Mouse (Mus musculus) hindbrain, embryonic 14.5 days (tissue): ENCODE results near the gene Tbxa2r. TPM values are rescaled to one million over a fixed set of nuclear protein-coding genes. Genes with fewer than 3 reads are reported as not detected.
A peak's percentile ranks its signal among the peaks of the same experiment; 100 is the strongest.

Experiments used
- ATAC-seq: fragments of 200-750 bp; cut with Nextera tagmentation; 2 replicates; pipeline ENCODE4 v1.8.0; 2017; ENCODE audit warnings: moderate number of reproducible peaks, mild to moderate bottlenecking, moderate TSS enrichment, moderate library complexity; ENCODE audit not compliant: low FRiP score
- DNase-seq: peaks from one replicate; pipeline ENCODE4 v3.0.0-alpha.2; 2015; ENCODE audit warnings: low spot score
- H3K27ac ChIP-seq: fragments of 300-500 bp; sonication (generic); 2 replicates; pipeline ENCODE4 v1.5.1; 2014; ENCODE audit warnings: mild to moderate bottlenecking, moderate library complexity
- H3K27me3 ChIP-seq: fragments of 300-500 bp; sonication (generic); 2 replicates; pipeline ENCODE4 v1.6.1; 2014; ENCODE audit warnings: mild to moderate bottlenecking, low read length, mixed read lengths; ENCODE audit not compliant: control insufficient read depth, insufficient read depth
- H3K36me3 ChIP-seq: fragments of 300-500 bp; sonication (generic); replicated peaks from 2 replicates; pipeline ENCODE4 v1.6.1; 2014; ENCODE audit not compliant: control insufficient read depth, insufficient read depth
- H3K4me1 ChIP-seq: fragments of 300-500 bp; sonication (generic); replicated peaks from 2 replicates; pipeline ENCODE4 v1.6.1; 2014; ENCODE audit warnings: antibody characterized with exemption, low read length, mixed read lengths; ENCODE audit not compliant: control insufficient read depth, insufficient read depth
- H3K4me2 ChIP-seq: fragments of 300-500 bp; sonication (generic); replicated peaks from 2 replicates; pipeline ENCODE4 v1.6.1; 2014; ENCODE audit warnings: mild to moderate bottlenecking, moderate library complexity
- H3K4me3 ChIP-seq: fragments of 300-500 bp; sonication (generic); replicated peaks from 2 replicates; pipeline ENCODE4 v1.5.1; 2014; ENCODE audit warnings: mild to moderate bottlenecking, low read length
- H3K9ac ChIP-seq: fragments of 300-500 bp; sonication (generic); 2 replicates; pipeline ENCODE4 v1.6.1; 2014
- H3K9me3 ChIP-seq: fragments of 300-500 bp; sonication (generic); 2 replicates; pipeline ENCODE4 v1.6.1; 2016; ENCODE audit warnings: low read length; ENCODE audit not compliant: control insufficient read depth
- WGBS: fragments of 180-500 bp; shearing (Covaris S2); extraction: QIAGEN DNeasy Blood & Tissue Kit; methylation state at CpG from one replicate; pipeline ENCODE4 v1.1.7; 2014; 5-methylcytosine and 5-hydroxymethylcytosine counted together
- polyA plus RNA-seq: library from polyadenylated mRNA; unstranded; fragments of >200 nt; fragmentation: Nextera tagmentation; extraction: Ambion mirVana; gene quantifications from 2 replicates; pipeline ENCODE4 v1.2.1, GENCODE M21; 2014

Tbxa2r gene
- polyA plus RNA-seq, 1 experiment from 2014 or later, result 5.4 TPM

GRCm38 (mm10) chr10:81304597-81305238, 23.8 kb upstream of the Tbxa2r start:
- H3K9ac ChIP-seq, result no peak overlapping the region
- H3K27me3 ChIP-seq, result no peaks in the 10 kb centered on the region
- no peak for DNase-seq
- H3K9me3 ChIP-seq, result no peaks in the 10 kb centered on the region
- H3K36me3 ChIP-seq, result peaks cover 42% of the 10 kb centered on the region
- H3K27ac ChIP-seq, result no peak overlapping the region
- WGBS, result 28% methylated on average over 6 of the region's 9 CpGs
- ATAC-seq, result no peak
- no peaks in the 10 kb centered on the region; the same call in 1 of the 2 replicates for H3K4me1 ChIP-seq
- H3K4me2 ChIP-seq, result no peak overlapping the region
- no peak overlapping the region for H3K4me3 ChIP-seq

GRCm38 (mm10) chr10:81305663-81306062, 22.9 kb upstream of the Tbxa2r start:
- Histone ChIP-seq H3K27me3 (no peaks in the 10 kb centered on the region), H3K4me1 (no peaks in the 10 kb centered on the region; the same call in 1 of the 2 replicates), H3K9ac (no peak overlapping the region), H3K36me3 (peaks cover 52% of the 10 kb centered on the region), H3K9me3 (no peaks in the 10 kb centered on the region), H3K4me3 (no peak overlapping the region), H3K27ac (no peak overlapping the region), H3K4me2 (no peak overlapping the region)
- no peak for ATAC-seq
- WGBS, result 93% methylated on average over 14 of the region's 14 CpGs
- DNase-seq, result no peak

- H3K4me1 ChIP-seq, result no peaks in the 10 kb centered on the region; the same call in 1 of the 2 replicates
- H3K9me3 ChIP-seq, result no peaks in the 10 kb centered on the region
- 94% methylated on average over 12 of the region's 12 CpGs for WGBS
- H3K4me3 ChIP-seq, result no peak overlapping the region
- no peak overlapping the region for H3K9ac ChIP-seq
- H3K36me3 ChIP-seq, result peaks cover 58% of the 10 kb centered on the region
- no peaks in the 10 kb centered on the region for H3K27me3 ChIP-seq
- ATAC-seq (no peak), DNase-seq (no peak)
- no peak overlapping the region for H3K27ac ChIP-seq
- H3K4me2 ChIP-seq, result no peak overlapping the region
Measured at GRCm38 (mm10) chr10:81306173-81306668, 22.3 kb upstream of the Tbxa2r start.

- Histone ChIP-seq H3K4me3 (no peak overlapping the region), H3K4me2 (no peak overlapping the region), H3K27ac (no peak overlapping the region), H3K4me1 (no peaks in the 10 kb centered on the region; the same call in 1 of the 2 replicates), H3K36me3 (peaks cover 66% of the 10 kb centered on the region), H3K27me3 (no peaks in the 10 kb centered on the region), H3K9me3 (no peaks in the 10 kb centered on the region), H3K9ac (no peak overlapping the region)
- WGBS, result 95% methylated on average over 21 of the region's 21 CpGs
- ATAC-seq (no peak), DNase-seq (no peak)
Measured at GRCm38 (mm10) chr10:81306837-81307682, 21.5 kb upstream of the Tbxa2r start.

GRCm38 (mm10) chr10:81309571-81309970, 19.0 kb upstream of the Tbxa2r start:
- ATAC-seq (no peak), DNase-seq (no peak)
- Histone ChIP-seq H3K27ac (no peak overlapping the region), H3K9ac (no peak overlapping the region), H3K4me1 (no peaks in the 10 kb centered on the region), H3K4me3 (no peak overlapping the region), H3K27me3 (no peaks in the 10 kb centered on the region), H3K9me3 (no peaks in the 10 kb centered on the region), H3K4me2 (no peak overlapping the region), H3K36me3 (peaks cover 90% of the 10 kb centered on the region)
- 87% methylated on average over 5 of the region's 5 CpGs for WGBS

GRCm38 (mm10) chr10:81313581-81313980, 14.9 kb upstream of the Tbxa2r start:
- Histone ChIP-seq H3K9ac (no peak overlapping the region), H3K27me3 (no peaks in the 10 kb centered on the region), H3K36me3 (peaks cover 95% of the 10 kb centered on the region), H3K4me3 (no peak overlapping the region), H3K4me1 (no peaks in the 10 kb centered on the region; the same call in 1 of the 2 replicates), H3K9me3 (no peaks in the 10 kb centered on the region), H3K27ac (no peak overlapping the region), H3K4me2 (no peak overlapping the region)
- ATAC-seq (no peak), DNase-seq (no peak)
- WGBS, result 94% methylated on average over 13 of the region's 13 CpGs

GRCm38 (mm10) chr10:81314201-81314600, 14.3 kb upstream of the Tbxa2r start:
- Histone ChIP-seq H3K27me3 (no peaks in the 10 kb centered on the region), H3K4me3 (no peak overlapping the region), H3K4me1 (peaks cover 5% of the 10 kb centered on the region), H3K36me3 (peaks cover 93% of the 10 kb centered on the region), H3K9ac (no peak overlapping the region), H3K9me3 (no peaks in the 10 kb centered on the region), H3K4me2 (no peak overlapping the region), H3K27ac (no peak overlapping the region)
- DNase-seq, result no peak
- 82% methylated on average over 7 of the region's 7 CpGs for WGBS
- no peak for ATAC-seq

GRCm38 (mm10) chr10:81315587-81315986, 12.9 kb upstream of the Tbxa2r start:
- WGBS, result 93% methylated on average over 16 of the region's 16 CpGs
- Histone ChIP-seq H3K4me2 (no peak overlapping the region), H3K4me3 (no peak overlapping the region), H3K9me3 (no peaks in the 10 kb centered on the region), H3K9ac (no peak overlapping the region), H3K36me3 (peaks cover 79% of the 10 kb centered on the region), H3K27me3 (no peaks in the 10 kb centered on the region), H3K27ac (no peak overlapping the region), H3K4me1 (peaks cover 12% of the 10 kb centered on the region)
- no peak for DNase-seq
- ATAC-seq, result no peak

- no peak for ATAC-seq
- Histone ChIP-seq H3K9me3 (no peaks in the 10 kb centered on the region), H3K4me2 (peak overlapping the region; percentile 28), H3K4me3 (no peak overlapping the region), H3K27me3 (no peaks in the 10 kb centered on the region), H3K36me3 (peaks cover 70% of the 10 kb centered on the region), H3K4me1 (peaks cover 12% of the 10 kb centered on the region), H3K9ac (peak overlapping the region; percentile 13; the same call in 1 of the 2 replicates), H3K27ac (no peak overlapping the region)
- 44% methylated on average over 16 of the region's 16 CpGs for WGBS
- no peak for DNase-seq
Measured at GRCm38 (mm10) chr10:81316338-81317060, 12.0 kb upstream of the Tbxa2r start.
